Mouse (Mus musculus) ES-Bruce4 (cell line): ENCODE results near the gene Cyp27b1.

Experiments used
- CTCF ChIP-seq: IDR thresholded peaks from one replicate; pipeline ENCODE4 v1.8.1; 2011; ENCODE audit warnings: low read depth, low read length
- EP300 ChIP-seq: IDR thresholded peaks from 2 replicates; pipeline ENCODE4 v1.6.1; 2011; ENCODE audit warnings: low read depth, low read length; ENCODE audit not compliant: insufficient read depth
- POLR2A ChIP-seq: IDR thresholded peaks from one replicate; pipeline ENCODE4 v1.8.1; 2011; ENCODE audit warnings: low read length; ENCODE audit not compliant: insufficient read depth

DNA sequence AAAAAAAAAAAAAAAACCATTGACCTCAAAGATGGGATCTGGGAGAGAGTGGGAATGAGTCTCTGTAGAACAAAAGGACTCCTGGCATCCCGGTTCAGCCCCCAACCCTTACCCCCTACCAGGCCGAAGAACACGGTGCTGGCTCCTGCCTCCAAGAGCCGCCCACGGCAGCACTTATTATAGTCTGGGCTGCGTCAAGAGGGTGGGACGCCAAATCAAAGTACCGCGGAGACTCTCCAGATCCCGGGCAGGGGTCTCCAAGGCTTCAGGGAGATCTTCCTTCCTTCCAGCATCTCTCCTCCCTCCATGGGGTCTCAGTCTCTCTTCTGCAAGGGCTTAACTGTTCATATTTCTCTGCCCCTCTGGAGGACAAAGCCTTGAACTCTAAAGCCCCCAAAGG, 29.5 kb downstream of the Cyp27b1 start:
- TF ChIP-seq POLR2A (no peak), CTCF (no peak), EP300 (no peak)
